Mouse (Mus musculus) midbrain, embryonic 16.5 days (tissue): ENCODE data around the gene Pnpla6. TPM values are rescaled to one million over a fixed set of nuclear protein-coding genes. Genes with fewer than 3 reads are reported as not detected.
A peak's percentile ranks its signal among the peaks of the same experiment; 100 is the strongest.

ENCODE experiments used
- ATAC-seq: fragments of 200-750 bp; cut with Nextera tagmentation; 2 replicates; pipeline ENCODE4 v1.8.0; 2017; ENCODE audit warnings: moderate TSS enrichment
- H3K27ac ChIP-seq: fragments of 300-500 bp; sonication (generic); 2 replicates; pipeline ENCODE4 v1.5.1; 2014; ENCODE audit warnings: mild to moderate bottlenecking, low read length, mixed read lengths
- H3K27me3 ChIP-seq: fragments of 300-500 bp; sonication (generic); 2 replicates; pipeline ENCODE4 v1.6.1; 2014; ENCODE audit warnings: low read depth, low read length, mixed read lengths; ENCODE audit not compliant: control insufficient read depth, insufficient read depth
- H3K36me3 ChIP-seq: fragments of 300-500 bp; sonication (generic); 2 replicates; pipeline ENCODE4 v1.6.1; 2014; ENCODE audit warnings: mild to moderate bottlenecking, low read length, moderate library complexity, mixed read lengths; ENCODE audit not compliant: control insufficient read depth, insufficient read depth
- H3K4me1 ChIP-seq: fragments of 300-500 bp; sonication (generic); 2 replicates; pipeline ENCODE4 v1.6.1; 2014; ENCODE audit warnings: mild to moderate bottlenecking, low read length, mixed read lengths; ENCODE audit not compliant: control insufficient read depth, insufficient read depth
- H3K4me2 ChIP-seq: fragments of 300-500 bp; sonication (generic); 2 replicates; pipeline ENCODE4 v1.6.1; 2014; ENCODE audit warnings: mild to moderate bottlenecking, low read length, mixed read lengths
- H3K4me3 ChIP-seq: fragments of 300-500 bp; sonication (generic); 2 replicates; pipeline ENCODE4 v1.5.1; 2014; ENCODE audit warnings: low read depth, mild to moderate bottlenecking, low read length, moderate library complexity, mixed read lengths
- H3K9ac ChIP-seq: fragments of 300-500 bp; sonication (generic); 2 replicates; pipeline ENCODE4 v1.6.1; 2014; ENCODE audit warnings: low read depth, low read length, mixed read lengths
- H3K9me3 ChIP-seq: fragments of 300-500 bp; sonication (generic); replicated peaks from 2 replicates; pipeline ENCODE4 v1.6.1; 2014; ENCODE audit warnings: mild to moderate bottlenecking, low read length, mixed read lengths; ENCODE audit not compliant: control insufficient read depth, poor library complexity, severe bottlenecking
- WGBS: fragments of 180-500 bp; shearing (Covaris S2); extraction: QIAGEN DNeasy Blood & Tissue Kit; methylation state at CpG from one replicate; pipeline ENCODE4 v1.1.7; 2014; 5-methylcytosine and 5-hydroxymethylcytosine counted together
- polyA plus RNA-seq: library from polyadenylated mRNA; unstranded; fragments of >200 nt; fragmentation: Nextera tagmentation; extraction: Ambion mirVana; gene quantifications from 2 replicates; pipeline ENCODE4 v1.2.1, GENCODE M21; 2015

Gene Pnpla6
- polyA plus RNA-seq, 1 experiment from 2014 or later, result 43.6 TPM

- no peak for ATAC-seq
- WGBS, result 86% methylated on average over 22 of the region's 22 CpGs
These were observed 32.9 kb upstream of the Pnpla6 start for GRCm38 (mm10) chr8:3482240-3482740.

GRCm38 (mm10) chr8:3483546-3483945 lies 31.6 kb upstream of the Pnpla6 start:
- H3K9me3 ChIP-seq, result no peaks in the 10 kb centered on the region
- no peak for ATAC-seq
- no peaks in the 10 kb centered on the region for H3K36me3 ChIP-seq
- no peak overlapping the region for H3K27ac ChIP-seq
- H3K9ac ChIP-seq, result no peak overlapping the region
- no peak overlapping the region for H3K4me3 ChIP-seq
- H3K4me1 ChIP-seq, result no peaks in the 10 kb centered on the region
- H3K27me3 ChIP-seq, result no peaks in the 10 kb centered on the region
- WGBS, result 89% methylated on average over 7 of the region's 7 CpGs
- no peak overlapping the region for H3K4me2 ChIP-seq

More at GRCm38 (mm10) chr8:3482240-3482740, 32.9 kb upstream of the Pnpla6 start:
- Histone ChIP-seq H3K27me3 (no peaks in the 10 kb centered on the region), H3K4me1 (no peaks in the 10 kb centered on the region), H3K27ac (no peak overlapping the region), H3K36me3 (no peaks in the 10 kb centered on the region), H3K9ac (no peak overlapping the region), H3K4me2 (no peak overlapping the region), H3K4me3 (no peak overlapping the region), H3K9me3 (no peaks in the 10 kb centered on the region)

- ATAC-seq, result no peak
- no peak overlapping the region for H3K4me3 ChIP-seq
- H3K9ac ChIP-seq, result no peak overlapping the region
- 21% methylated on average over 5 of the region's 5 CpGs for WGBS
- no peaks in the 10 kb centered on the region for H3K27me3 ChIP-seq
- H3K36me3 ChIP-seq, result no peaks in the 10 kb centered on the region
- H3K27ac ChIP-seq, result no peak overlapping the region
- H3K4me2 ChIP-seq, result no peak overlapping the region
- no peaks in the 10 kb centered on the region for H3K4me1 ChIP-seq
- no peaks in the 10 kb centered on the region for H3K9me3 ChIP-seq
These were observed 30.0 kb upstream of the Pnpla6 start for GRCm38 (mm10) chr8:3485192-3485591.

- Histone ChIP-seq H3K36me3 (peaks cover 23% of the 10 kb centered on the region), H3K4me2 (peak within 1 kb of the TSS; percentile 71), H3K27ac (peak within 1 kb of the TSS; percentile 93), H3K9ac (peak within 1 kb of the TSS; percentile 93), H3K4me1 (peaks cover 14% of the 10 kb centered on the region), H3K27me3 (no peaks in the 10 kb centered on the region), H3K4me3 (peak within 1 kb of the TSS; percentile 64), H3K9me3 (no peaks in the 10 kb centered on the region; the same call in 1 of the 2 replicates)
- peak; percentile 91 for ATAC-seq
- whole genome bisulfite sequencing, result under 1% methylated on average over 56 of the region's 64 CpGs
These were observed 22.0 kb upstream of the Pnpla6 start, which contains the start of gene Zfp358 for GRCm38 (mm10) chr8:3492901-3493844. Gene Zfp358 (plus strand): TSS chr8:3493138.

DNA sequence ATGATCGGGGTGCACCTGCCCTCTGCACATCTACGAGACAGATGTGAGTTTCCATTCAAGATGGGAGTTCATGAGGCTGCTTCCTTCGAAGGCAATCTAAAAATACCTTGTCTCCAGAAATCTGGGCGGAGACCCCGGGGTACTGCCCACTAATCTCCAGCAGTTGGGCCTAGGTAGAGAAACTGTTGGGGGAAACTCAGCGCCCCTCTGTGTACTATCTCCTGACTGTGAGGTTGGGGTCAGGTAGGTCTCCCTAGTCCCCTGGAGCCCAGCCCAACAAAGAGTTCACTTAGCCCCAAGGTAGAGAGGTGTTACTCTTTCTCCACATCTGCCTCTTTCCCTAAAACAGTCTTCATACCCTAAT lies 21.4 kb upstream of the Pnpla6 start:
- Histone ChIP-seq H3K27ac (peak overlapping the region; percentile 93), H3K4me1 (peaks cover 16% of the 10 kb centered on the region), H3K27me3 (no peaks in the 10 kb centered on the region), H3K4me2 (peak overlapping the region; percentile 71), H3K4me3 (peak overlapping the region; percentile 64), H3K9me3 (no peaks in the 10 kb centered on the region; the same call in 1 of the 2 replicates), H3K36me3 (peaks cover 23% of the 10 kb centered on the region), H3K9ac (peak overlapping the region; percentile 93)
- WGBS, result 34% methylated on average over 6 of the region's 6 CpGs
- peak; percentile 26 for ATAC-seq

GRCm38 (mm10) chr8:3495578-3496427 lies 19.4 kb upstream of the Pnpla6 start:
- Histone ChIP-seq H3K9ac (no peak overlapping the region), H3K9me3 (no peaks in the 10 kb centered on the region; the same call in 1 of the 2 replicates), H3K36me3 (peaks cover 23% of the 10 kb centered on the region), H3K4me3 (no peak overlapping the region), H3K4me1 (peaks cover 19% of the 10 kb centered on the region), H3K4me2 (no peak overlapping the region), H3K27ac (no peak overlapping the region), H3K27me3 (no peaks in the 10 kb centered on the region)
- 96% methylated on average over 44 of the region's 44 CpGs for WGBS
- ATAC-seq, result no peak

DNA sequence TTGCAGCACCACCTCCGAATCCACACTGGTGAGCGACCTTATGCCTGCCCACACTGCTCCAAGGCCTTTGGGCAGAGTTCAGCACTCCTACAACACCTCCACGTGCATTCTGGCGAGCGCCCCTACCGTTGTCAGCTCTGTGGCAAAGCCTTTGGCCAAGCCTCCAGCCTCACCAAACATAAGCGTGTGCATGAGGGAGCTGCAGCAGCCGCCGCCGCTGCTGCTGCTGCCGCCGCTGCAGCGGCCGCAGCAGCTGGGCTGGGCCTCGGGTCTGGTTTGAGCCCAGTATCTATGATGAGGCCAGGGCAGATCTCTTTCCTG lies 18.8 kb upstream of the Pnpla6 start:
- 92% methylated on average over 15 of the region's 15 CpGs for WGBS

GRCm38 (mm10) chr8:3498583-3498982 lies 16.6 kb upstream of the Pnpla6 start:
- WGBS, result 88% methylated on average over 3 of the region's 3 CpGs

More for the DNA sequence above, 18.8 kb upstream of the Pnpla6 start:
- Histone ChIP-seq H3K27me3 (no peaks in the 10 kb centered on the region), H3K27ac (no peak overlapping the region), H3K9ac (no peak overlapping the region), H3K36me3 (peaks cover 23% of the 10 kb centered on the region), H3K4me3 (no peak overlapping the region), H3K9me3 (no peaks in the 10 kb centered on the region; the same call in 1 of the 2 replicates), H3K4me1 (peaks cover 25% of the 10 kb centered on the region), H3K4me2 (no peak overlapping the region)
- no peak for ATAC-seq

More at GRCm38 (mm10) chr8:3498583-3498982, 16.6 kb upstream of the Pnpla6 start:
- H3K4me1 ChIP-seq, result peaks cover 26% of the 10 kb centered on the region
- ATAC-seq, result no peak
- no peaks in the 10 kb centered on the region for H3K27me3 ChIP-seq
- no peak overlapping the region for H3K27ac ChIP-seq
- H3K4me3 ChIP-seq, result no peak overlapping the region
- no peaks in the 10 kb centered on the region; the same call in 1 of the 2 replicates for H3K9me3 ChIP-seq
- H3K4me2 ChIP-seq, result no peak overlapping the region
- peaks cover 23% of the 10 kb centered on the region for H3K36me3 ChIP-seq
- no peak overlapping the region for H3K9ac ChIP-seq
